Mouse (Mus musculus) spleen, adult 12 weeks (tissue): ENCODE measurements around the gene Cd163.
"Not testable (repeated sequence)": the region's sequence is repeated elsewhere in the genome, so short reads cannot be mapped to it uniquely, and the experiment has no call there.

Source experiments
- DNase-seq: peaks from one replicate; pipeline ENCODE4 v3.0.0; 2022; ENCODE audit warnings: low spot score

Cd163 gene

GRCm38 (mm10) chr6:124304356-124304755 lies at the start of gene Cd163:
Gene Cd163, plus strand, starts transcription at chr6:124304656.
- no peak for DNase-seq

DNA sequence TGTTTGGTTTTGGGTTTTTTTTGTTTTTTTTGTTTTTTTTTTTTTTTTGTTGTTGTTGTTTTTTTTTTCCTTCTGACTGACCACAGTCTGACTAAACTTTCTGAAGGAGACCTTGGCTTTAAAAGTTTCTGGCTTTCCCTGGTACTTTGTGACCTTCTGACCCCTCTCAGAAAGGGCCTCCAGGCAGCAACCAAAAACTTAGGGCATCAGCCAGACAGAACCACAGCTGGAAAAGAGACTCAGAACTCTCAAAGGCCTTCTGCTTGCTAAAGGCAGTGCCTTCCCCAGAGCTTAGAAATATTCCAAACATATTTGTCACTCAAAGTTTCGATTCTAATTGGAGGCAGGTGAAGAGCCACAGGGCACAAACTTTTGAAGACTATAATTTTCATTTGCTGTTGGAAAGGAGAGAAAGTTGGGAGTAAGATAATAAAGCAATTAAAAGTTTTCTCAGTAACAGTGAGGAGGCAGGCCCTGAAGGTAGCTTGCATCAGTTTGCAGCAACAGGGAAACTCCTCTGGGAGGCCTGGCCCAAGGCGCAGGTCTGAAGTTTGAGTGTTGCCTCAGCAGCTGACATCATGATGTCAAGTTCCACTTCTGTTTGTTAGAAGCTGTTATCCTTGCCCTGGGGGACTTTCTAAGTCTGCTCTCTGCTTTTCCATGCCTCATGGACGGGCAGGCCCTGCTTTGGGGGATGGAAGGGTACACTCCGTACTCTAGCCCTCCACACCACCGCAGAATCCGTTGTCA lies 48.6 kb upstream of the Cd163 start:
- DNase-seq = no peak

- DNase-seq = no peak
Observed at GRCm38 (mm10) chr6:124260198-124260931, 44.1 kb upstream of the Cd163 start.

- peak; percentile 36 for DNase-seq
Observed at GRCm38 (mm10) chr6:124262696-124263095, 41.8 kb upstream of the Cd163 start.

GRCm38 (mm10) chr6:124273231-124273880 lies 31.1 kb upstream of the Cd163 start:
- no peak for DNase-seq

DNA sequence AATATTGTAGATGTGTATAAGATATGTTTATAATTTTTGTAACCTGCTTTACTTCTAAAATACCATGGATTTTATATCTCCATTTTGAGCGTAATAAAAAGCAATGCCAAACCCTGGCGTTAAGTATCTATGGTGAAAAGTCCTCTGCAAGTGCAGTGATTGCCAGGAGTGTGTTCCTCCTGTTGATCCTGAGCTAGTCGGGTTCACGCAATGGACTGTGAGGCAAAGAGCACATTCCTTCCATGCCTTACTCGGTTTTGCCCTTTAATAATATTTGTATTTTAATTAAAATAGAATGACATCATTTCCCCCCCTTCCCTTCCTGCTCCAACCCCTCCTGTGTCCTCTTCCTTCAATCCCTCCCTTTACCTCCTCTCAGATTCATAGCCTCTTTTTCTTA lies 26.8 kb upstream of the Cd163 start:
- DNase-seq = no peak

DNA sequence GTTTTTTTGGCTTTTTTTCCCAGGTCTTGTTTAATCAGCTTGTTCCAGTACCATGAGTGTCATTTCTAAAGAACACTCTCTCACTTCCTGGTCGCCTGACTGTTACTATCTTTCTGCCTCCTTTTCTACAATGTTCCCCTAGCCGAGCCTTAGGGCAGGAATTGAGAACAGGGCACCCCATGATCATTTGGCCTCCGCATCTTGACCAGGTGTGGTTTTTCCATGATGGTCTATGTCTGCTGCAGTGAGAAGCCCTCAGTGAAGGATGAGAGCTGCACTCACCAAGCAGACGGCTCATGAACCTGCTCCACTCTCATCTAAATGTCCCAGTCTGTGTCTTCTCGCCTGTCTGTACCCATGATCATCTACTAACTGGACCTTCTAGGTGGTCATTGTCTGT lies 26.2 kb upstream of the Cd163 start:
- DNase-seq = no peak

DNA sequence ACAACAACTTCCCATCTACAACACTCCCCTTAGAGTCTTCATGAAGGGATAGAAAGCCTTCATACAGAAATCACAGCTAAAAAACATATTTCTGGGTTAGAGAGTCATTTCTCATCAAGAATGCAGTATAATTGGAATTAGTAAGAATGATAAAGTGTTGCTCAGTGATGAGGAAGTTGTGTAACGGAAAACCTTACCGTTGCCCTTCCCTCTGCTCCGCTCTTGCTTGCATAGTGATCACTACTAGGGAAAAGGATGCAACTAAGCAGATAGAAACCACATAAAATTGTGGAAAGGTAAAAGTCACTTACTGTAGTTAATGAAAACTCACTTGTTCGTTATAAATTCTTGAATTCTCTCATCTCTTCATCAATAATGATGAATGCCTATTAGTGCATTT lies 21.7 kb upstream of the Cd163 start:
- DNase-seq = no peak

GRCm38 (mm10) chr6:124297378-124297777 lies 7.1 kb upstream of the Cd163 start:
- not testable (repeated sequence) for DNase-seq

- DNase-seq = no peak
Observed at GRCm38 (mm10) chr6:124301447-124302192, 2.8 kb upstream of the Cd163 start.

- no peak for DNase-seq
Observed at GRCm38 (mm10) chr6:124308935-124309334, 4.5 kb downstream of the Cd163 start.

- no peak for DNase-seq
Observed at GRCm38 (mm10) chr6:124312292-124312691, 7.8 kb downstream of the Cd163 start.

DNA sequence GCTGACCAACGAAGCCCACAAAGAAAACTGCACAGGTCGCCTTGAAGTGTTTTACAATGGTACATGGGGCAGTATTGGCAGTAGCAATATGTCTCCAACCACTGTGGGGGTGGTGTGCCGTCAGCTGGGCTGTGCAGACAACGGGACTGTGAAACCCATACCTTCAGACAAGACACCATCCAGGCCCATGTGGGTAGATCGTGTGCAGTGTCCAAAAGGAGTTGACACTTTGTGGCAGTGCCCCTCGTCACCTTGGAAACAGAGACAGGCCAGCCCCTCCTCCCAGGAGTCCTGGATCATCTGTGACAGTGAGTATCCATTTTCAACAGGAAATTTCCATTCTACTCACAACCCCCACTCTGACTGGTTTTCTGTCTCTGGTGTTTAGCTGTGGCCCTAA lies 15.9 kb downstream of the Cd163 start:
- no peak for DNase-seq

GRCm38 (mm10) chr6:124321481-124322475 lies 17.3 kb downstream of the Cd163 start:
- DNase-seq = peak; percentile 35

GRCm38 (mm10) chr6:124328394-124328991 lies 24.0 kb downstream of the Cd163 start:
- no peak for DNase-seq

DNA sequence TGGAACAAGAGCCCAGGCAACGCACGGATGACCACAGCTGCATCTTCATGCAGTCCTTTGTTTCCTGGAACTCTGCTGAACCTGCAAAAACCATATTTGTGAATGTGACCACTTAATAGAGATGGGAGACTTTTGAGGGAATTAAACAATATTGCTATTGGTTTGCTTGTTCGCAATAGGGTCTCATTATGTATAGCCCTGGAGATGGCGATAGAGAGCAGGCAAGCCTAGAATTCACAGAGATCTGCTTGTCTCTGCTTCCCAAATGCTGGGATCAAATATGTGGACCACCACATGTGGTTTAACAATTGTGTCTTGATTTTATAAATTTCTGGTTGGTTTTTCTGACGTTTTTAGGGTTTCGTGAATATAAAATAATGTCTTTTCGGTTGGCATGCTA lies 25.2 kb downstream of the Cd163 start:
- no peak for DNase-seq

- DNase-seq = no peak
Observed at GRCm38 (mm10) chr6:124345096-124345495, 40.6 kb downstream of the Cd163 start.

- no peak for DNase-seq
Observed at GRCm38 (mm10) chr6:124346613-124347012, 42.2 kb downstream of the Cd163 start.

- no peak for DNase-seq
Observed at GRCm38 (mm10) chr6:124353246-124353645, 48.8 kb downstream of the Cd163 start.

DNA sequence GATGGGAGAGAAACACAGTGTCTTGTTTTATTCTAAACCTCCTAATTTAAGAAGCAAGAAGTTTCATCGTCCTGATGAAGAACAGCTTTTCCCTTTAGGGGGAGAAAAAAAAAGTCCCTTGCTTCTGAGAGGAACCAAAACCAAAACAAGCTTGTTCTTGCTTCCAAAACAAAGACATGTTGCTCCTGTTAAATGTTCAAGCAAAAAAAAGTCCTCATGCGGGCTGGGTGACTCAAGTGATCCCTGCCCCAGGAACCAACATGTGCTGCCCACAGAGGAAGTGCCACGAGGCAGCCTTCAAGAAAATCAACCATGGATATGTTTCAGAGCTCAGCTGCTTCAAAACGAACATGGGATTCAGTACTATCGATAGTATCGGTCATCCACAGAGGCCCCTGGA lies 54.5 kb downstream of the Cd163 start:
- no peak for DNase-seq

DNA sequence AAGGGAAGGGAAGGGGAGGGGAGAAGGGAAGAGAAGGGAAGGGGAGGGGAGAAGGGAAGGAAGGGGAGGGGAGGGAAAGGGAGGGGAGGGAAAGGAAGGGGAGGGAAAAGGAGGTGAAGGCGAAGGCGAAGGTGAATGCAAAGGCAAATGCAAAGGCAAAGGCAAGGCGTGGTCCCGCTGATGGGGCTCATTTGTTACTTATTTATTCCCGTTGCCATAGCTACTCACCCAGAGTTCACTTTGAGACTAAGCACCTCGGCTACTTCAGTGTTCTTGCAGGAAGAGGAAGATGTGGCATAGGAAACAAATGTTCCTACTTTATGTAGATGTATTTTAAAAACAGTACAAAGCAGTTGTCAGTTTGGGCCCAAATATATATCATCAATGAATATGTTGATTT lies 56.1 kb downstream of the Cd163 start:
- DNase-seq = no peak
